Mouse (Mus musculus) skeletal muscle tissue, adult 2 months (tissue): ENCODE data around the gene Afdn.
"Not testable (repeated sequence)": the region's sequence is repeated elsewhere in the genome, so short reads cannot be mapped to it uniquely, and the experiment has no call there.

Experiments used
- DNase-seq: peaks from one replicate; pipeline ENCODE4 v3.0.0-alpha.2; 2012; ENCODE audit warnings: low read depth, low spot score

Gene Afdn

DNA sequence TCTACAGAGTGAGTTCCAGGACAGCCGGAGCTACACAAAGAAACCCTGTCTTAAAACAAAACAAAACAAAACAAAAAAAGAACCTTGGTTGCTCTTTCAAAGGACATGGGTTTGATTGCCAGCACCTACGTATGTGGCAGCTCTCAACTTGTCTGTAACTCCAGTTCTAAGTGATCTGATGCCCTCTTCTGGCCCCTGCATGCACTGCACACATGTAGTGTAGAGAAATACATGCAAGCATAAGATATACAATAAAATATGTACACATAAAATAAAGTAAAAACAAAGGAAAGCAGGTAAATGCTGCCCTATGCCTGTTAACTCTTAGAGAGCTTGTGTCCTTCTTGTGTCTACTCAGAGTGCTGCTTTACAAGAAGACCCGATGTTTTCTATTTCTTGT, 8.9 kb downstream of the Afdn start:
- no peak for DNase-seq

DNA sequence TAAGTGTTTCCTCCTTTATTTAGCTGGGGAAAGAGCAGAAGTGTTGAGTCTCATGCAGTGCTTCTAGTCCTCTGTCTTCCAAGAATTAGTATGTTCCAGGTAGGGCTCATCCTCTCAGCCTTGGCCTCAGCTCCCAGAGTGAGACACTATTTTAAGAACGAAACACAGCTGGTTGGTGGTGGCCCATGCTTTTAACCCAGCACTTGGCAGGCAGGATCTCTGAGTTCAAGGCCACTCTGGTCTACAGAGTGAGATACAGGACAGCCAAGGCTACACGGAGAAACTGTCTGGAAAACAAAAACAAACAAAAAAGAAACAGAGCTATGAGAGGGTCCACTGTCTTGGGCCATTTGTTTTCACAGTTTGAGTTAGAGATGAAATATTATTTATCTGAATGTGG, 17.3 kb downstream of the Afdn start:
- DNase-seq = no peak

DNA sequence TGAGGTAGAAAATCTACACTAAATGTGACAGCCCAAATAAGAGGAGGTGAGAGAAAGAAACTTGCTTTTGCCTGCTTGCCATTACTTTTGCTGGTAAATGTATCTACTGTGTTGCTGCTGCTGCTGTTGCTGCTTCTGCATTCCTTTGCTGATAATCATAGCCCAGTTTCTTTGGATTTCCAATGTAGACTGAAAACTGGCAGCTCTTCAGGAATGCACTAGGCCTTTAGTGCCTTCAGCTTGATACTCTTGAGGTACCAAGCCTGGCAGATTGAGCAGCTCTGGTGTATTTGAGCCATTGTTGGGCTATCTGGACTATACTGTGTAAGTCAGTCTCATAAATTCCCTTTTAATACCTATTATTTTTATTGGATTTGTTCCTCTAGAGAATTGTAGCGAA, 18.5 kb downstream of the Afdn start:
- no peak for DNase-seq

DNA sequence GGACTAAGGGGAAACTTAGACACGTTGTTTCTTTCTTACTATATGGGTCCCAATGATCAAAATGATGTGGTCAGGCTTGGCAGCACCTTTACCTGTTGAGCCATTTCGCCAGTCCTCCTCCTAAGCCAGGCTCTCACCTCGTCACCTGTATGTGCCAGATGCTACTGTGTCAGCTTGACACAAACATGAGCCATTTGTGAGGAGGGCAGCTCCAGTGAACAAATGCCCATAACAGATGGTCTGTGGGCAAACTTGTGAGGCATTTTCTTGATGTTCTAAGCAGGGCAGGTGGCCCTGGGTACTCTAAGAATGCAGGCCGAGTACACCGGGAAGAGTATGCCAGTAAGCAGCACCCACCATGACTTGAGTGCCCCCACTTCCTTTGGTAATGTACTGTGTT, 21.6 kb downstream of the Afdn start:
- DNase-seq = no peak

DNA sequence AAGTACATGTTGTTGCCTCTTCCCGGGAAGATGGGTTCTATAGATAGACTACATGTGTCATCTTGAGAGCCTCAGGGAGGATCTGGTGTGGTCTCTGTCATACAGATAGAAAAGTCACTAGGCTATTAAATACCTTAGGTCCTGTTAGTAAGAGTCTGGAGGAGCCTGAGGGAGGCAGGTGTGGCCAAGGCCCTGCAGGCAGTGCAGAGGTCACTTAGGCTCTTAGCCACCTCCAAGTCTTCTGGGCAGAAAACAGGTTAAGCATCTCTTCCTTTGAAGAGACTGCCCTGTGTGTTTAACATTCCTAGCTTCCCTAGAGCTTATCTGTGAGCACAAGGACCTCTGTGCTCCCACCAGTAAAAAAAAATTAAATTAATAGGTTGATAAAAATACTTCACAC, 23.1 kb downstream of the Afdn start:
- DNase-seq = no peak

DNA sequence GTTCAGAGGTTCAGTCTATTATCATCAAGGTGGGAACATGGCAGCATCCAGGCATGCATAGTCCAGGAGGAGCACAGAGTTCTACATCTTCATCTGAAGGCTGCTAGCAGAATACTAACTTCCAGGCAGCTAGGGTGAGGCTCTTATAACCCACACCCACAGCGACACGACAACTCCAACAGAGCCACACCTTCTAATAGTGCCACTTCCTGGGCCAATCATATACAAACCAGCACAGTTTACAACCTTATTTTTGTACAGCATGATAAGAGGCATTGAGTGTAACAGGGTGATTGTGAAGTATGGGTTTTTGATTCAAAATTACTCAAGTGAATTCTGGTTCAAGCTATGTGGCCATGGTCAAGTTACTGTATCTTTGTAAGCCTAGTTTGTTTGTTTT, 29.7 kb downstream of the Afdn start:
- DNase-seq = not testable (repeated sequence)

DNA sequence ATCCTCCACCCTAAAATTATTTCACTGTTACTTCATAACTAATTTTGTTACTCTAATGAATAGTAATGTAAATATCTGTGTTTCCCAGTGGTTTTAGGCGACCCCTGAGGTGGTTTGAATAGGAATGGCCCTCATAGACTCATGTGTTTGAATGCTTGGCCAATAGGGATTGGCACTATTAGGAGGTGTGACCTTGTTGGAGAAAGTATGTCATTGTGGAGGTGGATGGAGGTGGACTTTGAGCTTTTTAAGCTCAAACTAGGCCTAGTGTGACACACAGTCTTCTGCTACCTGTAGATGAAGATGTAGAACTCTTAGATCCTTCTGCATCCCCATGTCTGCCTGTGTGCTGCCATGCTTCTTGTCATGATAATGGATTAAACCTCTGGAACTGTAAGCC, 37.4 kb downstream of the Afdn start:
- no peak for DNase-seq

DNA sequence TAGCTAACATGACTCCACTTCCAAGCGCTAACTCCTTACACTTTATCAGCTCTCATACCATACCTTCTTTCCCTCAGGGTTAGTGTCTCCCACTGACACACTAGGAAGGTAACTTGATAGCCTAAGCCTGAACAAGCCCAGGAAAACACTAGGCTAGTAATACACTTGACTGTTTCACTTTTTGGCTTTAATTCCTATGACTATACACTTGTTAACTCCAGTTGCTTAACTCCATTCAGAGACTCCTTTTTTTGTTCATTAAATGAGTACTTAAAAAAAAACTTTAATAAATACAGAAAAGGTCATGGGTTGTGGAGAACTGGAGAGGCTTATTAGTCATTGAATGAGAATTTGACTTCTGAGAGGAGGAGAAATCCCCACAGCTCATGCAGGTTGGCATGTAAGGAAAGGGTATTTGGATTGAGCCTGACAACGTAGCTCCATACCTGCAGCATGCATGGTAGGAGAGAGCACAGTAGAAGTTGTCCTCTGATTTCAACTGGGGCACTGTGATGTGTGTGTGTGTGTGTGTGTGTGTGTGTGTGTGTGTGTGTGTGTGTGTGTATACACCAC, 42.6 kb downstream of the Afdn start:
- DNase-seq = no peak

DNA sequence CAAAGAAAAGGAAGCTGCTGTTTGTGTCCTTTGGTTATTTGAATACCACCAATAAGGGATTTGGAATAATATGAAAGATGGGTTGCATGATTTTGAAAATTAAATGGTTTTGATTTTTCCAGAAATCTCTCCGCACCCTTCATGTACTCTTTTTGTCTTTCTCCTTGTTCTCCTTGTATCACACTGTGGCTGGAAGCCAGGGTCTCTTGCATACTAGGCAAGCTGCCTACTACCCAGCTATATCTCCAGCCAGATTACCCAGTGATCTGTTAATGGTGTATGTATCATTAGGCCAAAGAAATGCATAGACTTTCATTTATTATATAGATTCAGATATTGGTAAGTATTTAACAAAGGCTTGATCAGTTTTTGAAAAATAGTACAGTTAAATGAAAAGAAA, 45.7 kb downstream of the Afdn start:
- no peak for DNase-seq

DNA sequence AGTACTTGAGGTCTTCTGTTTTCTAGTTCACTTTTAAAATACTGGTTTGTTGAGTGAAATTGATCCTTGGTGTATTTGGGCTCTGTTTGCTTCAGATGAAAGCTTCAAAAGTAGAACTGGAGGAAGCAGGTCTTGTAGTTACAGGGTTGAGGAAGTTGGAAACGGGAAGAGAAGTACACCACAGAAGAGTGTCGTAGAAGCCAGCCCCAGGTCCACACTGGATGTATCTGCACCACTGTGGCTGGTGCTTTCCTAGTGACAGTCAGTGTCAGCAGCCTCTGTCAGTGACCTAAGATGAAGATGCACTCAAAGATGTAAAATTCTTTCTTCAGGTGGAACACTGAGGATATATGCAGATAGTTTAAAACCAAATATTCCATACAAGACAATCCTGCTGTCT, 57.5 kb downstream of the Afdn start:
- DNase-seq = no peak

DNA sequence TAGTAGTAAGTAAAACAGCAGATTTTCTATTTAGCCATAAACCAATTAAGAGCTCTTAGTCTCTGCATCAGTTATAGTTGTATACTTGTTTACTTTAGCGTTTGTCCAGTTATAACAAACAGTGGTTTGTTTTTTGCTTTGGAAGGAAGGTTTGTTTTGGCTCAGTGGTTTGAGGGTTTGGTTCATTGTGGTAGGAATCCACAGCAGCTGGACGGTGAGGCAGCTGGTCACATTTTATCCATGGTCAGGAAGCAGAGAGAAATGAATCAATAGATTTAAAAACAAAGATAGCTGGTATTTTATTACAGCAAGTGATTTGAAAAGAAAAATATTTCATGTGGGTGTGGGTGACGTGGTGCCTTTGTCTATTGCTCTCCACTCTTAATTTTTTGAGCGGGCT, 59.0 kb downstream of the Afdn start:
- no peak for DNase-seq

DNA sequence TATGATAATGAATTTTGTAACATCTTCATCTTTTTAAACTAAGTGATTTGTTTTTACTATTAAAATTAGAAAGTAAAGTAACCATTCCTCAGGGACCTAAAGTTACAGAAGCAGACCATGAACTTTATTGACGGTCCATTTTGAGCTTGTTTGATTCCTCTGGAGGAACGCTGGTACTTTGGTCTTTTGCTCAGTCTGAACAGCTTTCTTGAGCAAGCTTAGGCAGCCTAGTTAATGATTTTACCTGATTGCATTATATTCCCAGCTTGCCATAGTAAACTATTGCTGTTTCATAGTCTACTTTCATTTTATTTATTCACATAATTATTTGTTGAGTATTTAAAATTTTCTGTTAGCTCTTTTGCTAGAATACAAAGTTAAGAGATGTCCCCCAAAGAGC, 60.3 kb downstream of the Afdn start:
- no peak for DNase-seq

DNA sequence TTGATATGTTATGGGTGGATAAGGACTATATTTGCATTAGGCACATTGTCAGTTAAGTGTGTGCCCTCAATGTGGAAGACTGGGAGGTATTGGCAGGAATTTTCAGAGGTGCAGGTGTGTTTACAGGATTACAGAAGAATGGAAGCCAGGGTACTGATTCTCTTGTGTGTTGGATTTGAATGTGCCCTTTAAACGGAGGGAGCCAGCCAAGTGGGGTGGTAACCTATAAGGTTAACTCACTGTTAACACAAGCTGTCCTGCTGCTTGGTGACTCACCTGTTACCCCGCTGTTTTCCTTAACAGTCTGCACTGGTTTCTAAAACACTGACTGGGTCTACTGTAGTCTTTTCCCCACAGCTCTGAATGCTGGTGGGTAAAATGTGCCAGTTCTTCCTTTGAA, 65.1 kb downstream of the Afdn start:
- DNase-seq = no peak

DNA sequence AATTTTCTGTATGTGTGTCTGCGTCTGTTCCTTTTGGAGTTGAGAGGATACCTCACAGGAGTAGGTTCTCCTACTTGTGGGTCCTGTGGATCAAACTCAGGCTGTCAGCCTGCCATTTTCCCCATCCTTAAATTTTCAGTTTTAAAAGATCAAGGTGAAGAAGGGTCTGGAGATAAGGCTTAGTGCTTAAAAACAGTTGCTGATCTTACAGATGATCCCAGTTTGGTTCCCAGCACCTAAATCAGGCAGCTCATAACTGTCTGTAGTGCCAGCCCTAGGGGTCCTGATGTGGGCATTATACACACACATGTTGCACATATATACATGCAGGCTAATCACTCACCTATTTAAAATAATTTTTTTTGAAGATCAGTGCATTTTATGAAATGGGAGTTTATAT, 69.9 kb downstream of the Afdn start:
- no peak for DNase-seq

DNA sequence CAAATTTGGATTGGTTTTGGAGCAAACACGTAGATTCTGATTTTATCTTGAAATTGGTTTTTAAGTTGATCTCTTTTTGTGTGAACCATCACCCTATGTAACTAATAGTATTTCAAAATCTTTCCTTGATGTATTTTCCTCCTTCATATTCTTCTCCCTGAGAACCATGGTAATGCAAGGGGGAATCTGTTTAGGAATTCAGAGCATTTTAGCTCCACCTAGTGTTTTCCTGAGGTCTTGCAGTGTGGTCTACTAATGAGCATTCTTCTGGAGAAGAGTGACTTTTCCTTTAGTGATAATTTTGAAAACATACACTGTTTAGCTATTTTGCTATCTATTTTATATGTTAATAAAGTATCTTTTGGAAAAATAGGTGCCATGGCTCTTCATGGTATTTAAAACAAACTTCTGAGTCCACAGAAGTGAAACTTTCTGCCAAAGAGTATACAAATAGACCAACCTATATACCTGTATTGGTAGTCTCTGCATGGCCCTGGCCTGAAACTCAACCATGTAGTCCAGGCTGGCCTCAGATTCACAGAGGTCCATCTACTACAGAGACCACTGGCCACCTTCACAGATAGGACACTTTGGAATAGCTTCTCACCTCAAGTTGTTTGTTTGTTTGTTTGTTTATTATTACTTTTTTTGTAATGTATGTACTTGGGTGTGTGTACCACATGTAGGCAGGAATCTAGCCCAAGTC, 70.5 kb downstream of the Afdn start:
- DNase-seq = peak; percentile 18

DNA sequence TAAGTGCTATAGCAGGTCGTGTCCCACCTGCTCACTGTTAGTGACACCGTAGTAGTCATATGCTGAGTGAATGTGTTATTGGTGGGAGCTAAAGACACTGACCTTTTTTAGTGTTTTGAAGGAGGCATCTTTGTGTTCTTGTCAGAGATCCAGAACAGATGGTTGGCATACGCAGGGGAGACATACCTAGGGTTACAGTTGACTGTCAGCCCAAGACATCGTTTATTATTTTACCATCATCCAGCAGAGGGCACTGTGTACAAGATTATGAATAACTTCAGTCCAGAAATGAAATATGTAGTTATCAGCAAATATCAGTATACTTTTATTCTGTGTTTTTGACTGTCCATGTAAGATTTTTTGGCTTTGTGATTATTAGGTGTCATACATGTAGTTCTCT, 75.5 kb downstream of the Afdn start:
- DNase-seq = no peak

DNA sequence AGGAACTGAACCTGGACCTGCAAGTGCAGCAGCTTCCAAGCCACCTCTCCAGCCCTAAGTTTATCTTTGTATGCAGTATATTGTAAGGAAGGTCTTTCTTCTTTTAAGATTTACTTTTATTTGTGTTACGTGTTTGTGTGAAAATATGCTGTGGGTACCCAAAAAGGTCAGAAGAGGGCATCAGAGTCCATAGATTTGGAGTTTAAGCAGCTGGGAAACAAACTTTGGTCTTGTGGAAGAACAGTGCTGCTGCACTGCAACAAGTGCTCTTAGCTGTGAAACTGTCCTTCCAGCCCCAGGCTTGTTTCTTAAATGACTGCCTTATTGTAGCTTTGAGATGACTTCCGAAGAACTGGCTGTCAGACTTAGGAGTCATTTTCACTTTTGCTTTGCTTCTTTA, 89.8 kb downstream of the Afdn start:
- DNase-seq = no peak

DNA sequence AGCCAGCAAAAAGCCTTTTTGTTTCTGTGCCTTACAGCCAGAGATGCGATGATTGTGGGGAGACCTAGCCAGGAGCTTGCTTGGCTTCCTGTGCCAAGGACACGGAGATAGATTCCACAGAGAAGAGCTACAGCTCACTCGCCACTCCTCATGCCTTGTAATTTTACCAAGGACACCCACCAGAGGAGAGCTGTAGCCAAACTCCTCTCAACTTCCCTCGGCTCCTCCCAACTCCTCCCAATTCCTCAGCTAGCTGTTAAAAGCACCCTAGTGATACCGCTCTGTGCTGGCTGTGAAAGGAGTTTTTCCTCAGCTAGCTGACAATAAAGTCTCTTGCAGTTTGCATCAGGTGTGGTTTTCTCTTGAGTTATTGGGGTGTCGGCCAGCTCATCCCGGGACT, 93.5 kb downstream of the Afdn start:
- not testable (repeated sequence) for DNase-seq

DNA sequence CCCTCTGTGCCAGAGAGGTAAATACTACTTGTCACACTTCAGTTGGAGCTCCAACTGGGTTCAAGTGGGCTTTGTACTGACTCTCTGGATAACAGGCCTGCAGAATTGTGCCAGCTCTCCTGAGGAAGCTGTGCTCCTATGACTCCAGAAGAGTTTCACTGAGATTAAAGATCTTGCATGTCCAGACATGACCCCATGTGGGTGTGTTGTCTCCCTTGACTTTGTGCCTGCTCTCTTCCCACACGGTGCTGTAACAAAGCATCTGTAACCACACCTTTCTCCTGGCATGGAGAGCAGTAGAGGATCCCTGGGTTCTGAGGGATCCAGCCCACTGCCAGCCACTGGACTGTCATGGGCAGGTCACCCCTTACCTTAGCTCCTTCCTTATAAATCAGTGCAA, 95.1 kb downstream of the Afdn start:
- DNase-seq = no peak

DNA sequence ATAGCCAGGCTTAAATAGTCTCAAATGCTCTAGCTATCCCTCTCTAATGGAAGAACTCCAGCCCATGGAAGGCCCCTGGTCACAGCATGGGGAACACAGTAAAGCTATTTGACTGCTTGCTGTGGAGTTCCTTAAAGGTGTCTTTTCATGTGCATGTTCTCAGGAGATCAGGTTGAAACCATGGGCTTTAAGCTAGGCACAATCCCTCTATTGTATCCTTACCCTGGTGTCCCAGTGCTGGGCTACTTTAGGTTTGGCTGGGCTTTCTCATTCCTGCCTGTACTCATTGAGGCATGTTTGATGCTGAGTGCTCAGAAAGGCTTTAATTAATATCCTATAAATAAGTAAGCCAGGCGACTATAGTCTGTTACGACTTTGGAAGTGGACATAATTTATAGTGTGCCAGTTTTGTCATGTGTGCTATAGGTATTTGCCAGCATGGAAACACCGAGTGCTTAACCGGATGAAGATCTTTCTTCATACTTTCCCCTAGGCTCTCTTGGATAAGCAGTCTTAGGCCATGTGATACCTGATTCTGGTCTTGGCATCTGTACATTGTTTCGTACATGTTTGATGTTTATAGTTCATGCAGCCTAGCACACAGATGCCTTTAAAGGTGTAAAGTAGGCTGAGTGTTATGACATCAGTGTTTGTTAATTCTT, 96.2 kb downstream of the Afdn start:
- DNase-seq = no peak

DNA sequence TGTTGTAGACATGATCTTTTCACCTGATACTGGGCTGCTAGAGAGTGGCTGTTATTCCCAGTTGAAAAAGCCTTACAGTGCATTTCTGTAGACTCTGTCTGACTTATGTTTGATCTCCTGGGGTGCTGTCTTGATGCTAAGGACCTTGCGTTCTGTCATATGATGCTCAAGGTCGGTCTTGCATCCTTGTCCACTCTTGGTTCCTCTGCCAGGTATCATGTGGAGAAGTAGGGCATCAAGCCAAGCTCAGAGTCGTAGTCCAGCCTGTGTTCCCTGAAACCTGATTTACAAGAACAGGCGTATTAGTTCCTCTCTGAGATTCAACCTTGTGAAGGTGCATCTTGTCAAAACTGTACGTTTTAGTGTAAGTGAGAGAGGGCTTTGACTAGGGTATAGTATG, 105.0 kb downstream of the Afdn start:
- no peak for DNase-seq

DNA sequence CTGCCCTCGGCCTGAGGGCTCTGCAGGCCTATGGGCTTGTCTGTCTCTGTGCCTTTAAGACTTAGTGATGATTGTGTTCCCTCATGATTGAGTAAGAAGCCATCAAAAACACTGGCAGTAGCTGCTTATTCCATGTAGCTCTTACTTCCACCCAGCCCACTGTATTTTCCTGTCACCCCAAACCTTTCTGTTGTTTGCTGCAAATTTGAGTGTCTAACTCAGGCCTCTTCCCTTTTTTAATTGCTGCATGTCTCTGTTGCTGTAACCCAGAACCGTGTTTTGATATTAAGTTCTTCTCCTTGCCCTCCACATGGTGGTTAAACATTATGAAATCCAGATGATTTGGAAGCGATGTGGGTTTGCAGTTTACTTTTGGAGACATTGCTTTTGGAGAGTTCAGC, 106.6 kb downstream of the Afdn start:
- peak; percentile 20 for DNase-seq

DNA sequence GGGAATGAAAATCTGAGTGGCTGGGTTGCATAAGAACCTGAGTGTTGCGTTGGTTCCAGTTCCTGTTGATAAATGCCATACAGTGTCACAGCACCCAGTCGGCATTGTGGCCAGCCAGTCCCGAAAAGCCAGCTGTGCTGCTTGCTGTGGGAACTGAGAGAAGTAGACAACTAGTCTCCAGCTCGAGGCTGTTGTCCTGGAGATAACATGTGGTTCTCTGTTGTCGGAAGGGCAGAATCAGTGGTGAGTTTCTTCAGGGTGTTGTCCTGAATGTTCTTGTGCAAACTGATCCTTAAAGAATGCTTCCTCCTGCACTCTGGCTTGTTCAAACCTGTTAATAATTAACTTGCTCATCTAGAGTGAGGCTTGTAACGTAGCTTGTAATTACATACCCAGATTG, 107.1 kb downstream of the Afdn start:
- peak; percentile 35 for DNase-seq
